Mouse (Mus musculus) stomach, postnatal 0 days (tissue): ENCODE measurements around the gene Prss41.

Experiments
- CTCF ChIP-seq: IDR thresholded peaks from 2 replicates; pipeline ENCODE4 v1.5.1; 2016; ENCODE audit warnings: antibody characterized with exemption, low read depth, mild to moderate bottlenecking, moderate library complexity
- EP300 ChIP-seq: optimal IDR thresholded peaks from 2 replicates; pipeline ENCODE3; 2016; ENCODE audit warnings: antibody characterized with exemption

- no peak for TF ChIP-seq CTCF
- TF ChIP-seq EP300: no peak
Measured at GRCm38 (mm10) chr17:23802746-23803365, 41.1 kb downstream of the Prss41 start.
